Mouse (Mus musculus): Measurements from ENCODE around the gene Ppil6.

Gene Ppil6

GRCm38 (mm10) chr10:41489708-41490517 is at the start of gene Ppil6, which contains the start of gene Smpd2:
Gene Ppil6 (plus strand): TSS chr10:41490439.
Gene Smpd2 (minus strand): TSS chr10:41490369.
- DNase-seq (ENCODE audit: low read depth, low spot score): peak; percentile 96

GRCm38 (mm10) chr10:41448216-41448615 is 42.0 kb upstream of the Ppil6 start:
- DNase-seq (ENCODE audit: low read depth, low spot score): no peak

- DNase-seq (ENCODE audit: low read depth, low spot score): peak; percentile 51
Observed at GRCm38 (mm10) chr10:41449684-41450083, 40.6 kb upstream of the Ppil6 start.

- DNase-seq (ENCODE audit: low read depth, low spot score): peak; percentile 98
Observed at GRCm38 (mm10) chr10:41450137-41450670, 40.0 kb upstream of the Ppil6 start, which contains the start of gene Zbtb24. Gene Zbtb24 (plus strand): TSS chr10:41450383.

GRCm38 (mm10) chr10:41450780-41451522 is 39.3 kb upstream of the Ppil6 start:
- DNase-seq (ENCODE audit: low read depth, low spot score): no peak

- no peak for DNase-seq (ENCODE audit: low read depth, low spot score)
Observed at GRCm38 (mm10) chr10:41451656-41452055, 38.6 kb upstream of the Ppil6 start.

GRCm38 (mm10) chr10:41452791-41453190 is 37.4 kb upstream of the Ppil6 start:
- DNase-seq (ENCODE audit: low read depth, low spot score): no peak

GRCm38 (mm10) chr10:41459990-41460389 is 30.2 kb upstream of the Ppil6 start:
- DNase-seq (ENCODE audit: low read depth, low spot score): no peak

GRCm38 (mm10) chr10:41460501-41460900 is 29.7 kb upstream of the Ppil6 start:
- peak; percentile 58 for DNase-seq (ENCODE audit: low read depth, low spot score)

GRCm38 (mm10) chr10:41461057-41461722 is 29.0 kb upstream of the Ppil6 start:
- DNase-seq (ENCODE audit: low read depth, low spot score): no peak

GRCm38 (mm10) chr10:41464401-41464955 is 25.8 kb upstream of the Ppil6 start:
- peak; percentile 78 for DNase-seq (ENCODE audit: low read depth, low spot score)

- DNase-seq (ENCODE audit: low read depth, low spot score): peak; percentile 93
Observed at GRCm38 (mm10) chr10:41467325-41467724, 22.9 kb upstream of the Ppil6 start.

GRCm38 (mm10) chr10:41470693-41471092 is 19.5 kb upstream of the Ppil6 start:
- DNase-seq (ENCODE audit: low read depth, low spot score): no peak

- peak; percentile 85 for DNase-seq (ENCODE audit: low read depth, low spot score)
Observed at GRCm38 (mm10) chr10:41472534-41472933, 17.7 kb upstream of the Ppil6 start.

GRCm38 (mm10) chr10:41472962-41473481 is 17.2 kb upstream of the Ppil6 start:
- peak; percentile 85 for DNase-seq (ENCODE audit: low read depth, low spot score)

- DNase-seq (ENCODE audit: low read depth, low spot score): no peak
Observed at GRCm38 (mm10) chr10:41473782-41474468, 16.3 kb upstream of the Ppil6 start.

- no peak for DNase-seq (ENCODE audit: low read depth, low spot score)
Observed at GRCm38 (mm10) chr10:41474981-41475391, 15.3 kb upstream of the Ppil6 start.

GRCm38 (mm10) chr10:41476171-41477017 is 13.8 kb upstream of the Ppil6 start, which contains the start of gene Mical1:
Gene Mical1 (plus strand): TSS chr10:41476314.
- peak; percentile 72 for DNase-seq (ENCODE audit: low read depth, low spot score)

GRCm38 (mm10) chr10:41477018-41477277 is 13.3 kb upstream of the Ppil6 start:
- DNase-seq (ENCODE audit: low read depth, low spot score): no peak
